Mouse (Mus musculus) intestine, embryonic 16.5 days (tissue): ENCODE data around the gene Dido1. TPM values are rescaled to one million over a fixed set of nuclear protein-coding genes. Genes with fewer than 3 reads are reported as not detected.

Experiments used
- ATAC-seq: fragments of 200-750 bp; cut with Nextera tagmentation; 2 replicates; pipeline ENCODE4 v1.8.0; 2017; ENCODE audit warnings: moderate TSS enrichment, moderate library complexity
- H3K27ac ChIP-seq: fragments of 300-500 bp; sonication (generic); 2 replicates; pipeline ENCODE4 v1.5.1; 2014; ENCODE audit warnings: mild to moderate bottlenecking, low read length
- H3K27me3 ChIP-seq: fragments of 300-500 bp; sonication (generic); replicated peaks from 2 replicates; pipeline ENCODE4 v1.6.1; 2014; ENCODE audit warnings: low read length, control low read depth, mixed read lengths; ENCODE audit not compliant: control insufficient read depth, insufficient read depth
- H3K36me3 ChIP-seq: fragments of 300-500 bp; sonication (generic); 2 replicates; pipeline ENCODE4 v1.6.1; 2014; ENCODE audit warnings: low read length, control low read depth; ENCODE audit not compliant: control insufficient read depth, insufficient read depth
- H3K4me1 ChIP-seq: fragments of 300-500 bp; sonication (generic); 2 replicates; pipeline ENCODE4 v1.6.1; 2014; ENCODE audit warnings: low read length, control low read depth, mixed read lengths; ENCODE audit not compliant: control insufficient read depth, insufficient read depth
- H3K4me2 ChIP-seq: fragments of 300-500 bp; sonication (generic); 2 replicates; pipeline ENCODE4 v1.6.1; 2014; ENCODE audit warnings: low read depth, low read length, control low read depth
- H3K4me3 ChIP-seq: fragments of 300-500 bp; sonication (generic); 2 replicates; pipeline ENCODE4 v1.5.1; 2014; ENCODE audit warnings: mild to moderate bottlenecking, low read length
- H3K9ac ChIP-seq: fragments of 300-500 bp; sonication (generic); 2 replicates; pipeline ENCODE4 v1.6.1; 2014; ENCODE audit warnings: low read depth, low read length
- H3K9me3 ChIP-seq: fragments of 300-500 bp; sonication (generic); 2 replicates; pipeline ENCODE4 v1.6.1; 2016; ENCODE audit warnings: low read length, control low read depth; ENCODE audit not compliant: control insufficient read depth
- WGBS: fragments of 180-500 bp; shearing (Covaris S2); extraction: QIAGEN DNeasy Blood & Tissue Kit; methylation state at CpG from one replicate; pipeline ENCODE4 v1.1.7; 2014; 5-methylcytosine and 5-hydroxymethylcytosine counted together
- polyA plus RNA-seq: library from polyadenylated mRNA; unstranded; fragments of >200 nt; fragmentation: Nextera tagmentation; extraction: Ambion mirVana; gene quantifications from 2 replicates; pipeline ENCODE4 v1.2.1, GENCODE M21; 2015

The Dido1 gene
- polyA plus RNA-seq, 1 experiment from 2014 or later = 17.0 TPM

GRCm38 (mm10) chr2:180643626-180644025 is 66.2 kb downstream of the Dido1 start:
- no peak overlapping the region for H3K4me2 ChIP-seq
- peaks cover 14% of the 10 kb centered on the region for H3K9me3 ChIP-seq
- no peak overlapping the region for H3K27ac ChIP-seq
- H3K36me3 ChIP-seq = no peaks in the 10 kb centered on the region
- no peaks in the 10 kb centered on the region for H3K4me1 ChIP-seq
- no peak overlapping the region for H3K4me3 ChIP-seq
- no peak for ATAC-seq
- H3K27me3 ChIP-seq = peaks cover 36% of the 10 kb centered on the region
- no peak overlapping the region for H3K9ac ChIP-seq

GRCm38 (mm10) chr2:180642555-180643260 is 67.1 kb downstream of the Dido1 start, which contains the start of gene Tcfl5:
Tcfl5 (minus strand) TSS chr2:180642708.
- Histone ChIP-seq H3K27me3 (peaks cover 36% of the 10 kb centered on the region), H3K4me2 (peak within 1 kb of the TSS; percentile 54), H3K9me3 (peaks cover 14% of the 10 kb centered on the region), H3K27ac (no peak within 1 kb of the TSS), H3K36me3 (no peaks in the 10 kb centered on the region), H3K4me3 (peak within 1 kb of the TSS; percentile 42), H3K9ac (no peak within 1 kb of the TSS), H3K4me1 (no peaks in the 10 kb centered on the region)
- 3% methylated on average over 46 of the region's 56 CpGs for WGBS
- 0 out of 2 replicates have a peak, but pooled peaks have one; percentile 3 for ATAC-seq

- ATAC-seq = peak; percentile 56
- peak overlapping the region; percentile 54 for H3K4me2 ChIP-seq
- 2% methylated on average over 100 of the region's 112 CpGs for WGBS
- no peaks in the 10 kb centered on the region for H3K4me1 ChIP-seq
- H3K4me3 ChIP-seq = peak overlapping the region; percentile 42
- H3K27ac ChIP-seq = no peak overlapping the region
- H3K9ac ChIP-seq = no peak overlapping the region
- H3K36me3 ChIP-seq = no peaks in the 10 kb centered on the region
- H3K27me3 ChIP-seq = peaks cover 36% of the 10 kb centered on the region
- peaks cover 14% of the 10 kb centered on the region for H3K9me3 ChIP-seq
Measured at GRCm38 (mm10) chr2:180641576-180642554, 67.9 kb downstream of the Dido1 start.

- H3K4me2 ChIP-seq = no peak overlapping the region
- H3K27me3 ChIP-seq = no peaks in the 10 kb centered on the region
- H3K36me3 ChIP-seq = no peaks in the 10 kb centered on the region
- no peak for ATAC-seq
- no peaks in the 10 kb centered on the region for H3K9me3 ChIP-seq
- H3K27ac ChIP-seq = no peak overlapping the region
- no peaks in the 10 kb centered on the region for H3K4me1 ChIP-seq
- H3K4me3 ChIP-seq = no peak overlapping the region
- WGBS = 73% methylated on average over 2 of the region's 2 CpGs
- H3K9ac ChIP-seq = no peak overlapping the region
Measured at GRCm38 (mm10) chr2:180611882-180612281, 97.9 kb downstream of the Dido1 start.

GRCm38 (mm10) chr2:180610283-180610682 is 99.5 kb downstream of the Dido1 start:
- no peak overlapping the region for H3K4me2 ChIP-seq
- no peaks in the 10 kb centered on the region for H3K4me1 ChIP-seq
- ATAC-seq = peak; percentile 66
- 63% methylated on average over 4 of the region's 4 CpGs for WGBS
- no peak overlapping the region for H3K9ac ChIP-seq
- H3K27me3 ChIP-seq = no peaks in the 10 kb centered on the region
- H3K4me3 ChIP-seq = no peak overlapping the region
- no peak overlapping the region for H3K27ac ChIP-seq
- H3K36me3 ChIP-seq = no peaks in the 10 kb centered on the region
- no peaks in the 10 kb centered on the region for H3K9me3 ChIP-seq

Other genes starting within 250 kb of the Dido1 start
- 1.9 and 2.1 TPM in 2 replicates for gene Ntsr1, start 210.0 kb downstream of the Dido1 start, polyA plus RNA-seq
- gene Mrgbp, start 128.7 kb downstream of the Dido1 start, polyA plus RNA-seq = 19.0 and 20.9 TPM in 2 replicates
- 36.6 and 37.5 TPM in 2 replicates for gene Ogfr, start 120.8 kb downstream of the Dido1 start, polyA plus RNA-seq
- 4.1 and 6.2 TPM in 2 replicates for gene Col9a3, start 112.2 kb downstream of the Dido1 start, polyA plus RNA-seq
- gene Tcfl5, start 67.3 kb downstream of the Dido1 start, polyA plus RNA-seq = 0.10 and 0.12 TPM in 2 replicates
- gene Gid8, start 118 bp upstream of the Dido1 start, polyA plus RNA-seq = 51.1 and 54.4 TPM in 2 replicates
- 5.4 and 6.3 TPM in 2 replicates for gene Slc17a9, start 15.3 kb upstream of the Dido1 start, polyA plus RNA-seq
- not detected in 2 replicates for gene Bhlhe23, start 66.9 kb upstream of the Dido1 start, polyA plus RNA-seq
- gene Ythdf1, start 210.9 kb upstream of the Dido1 start, polyA plus RNA-seq = 9.2 and 9.8 TPM in 2 replicates
- gene Birc7, start 219.0 kb upstream of the Dido1 start, polyA plus RNA-seq = 0.09 TPM in 1 of 2 replicates, not detected in the other
- gene Nkain4, start 244.7 kb upstream of the Dido1 start, polyA plus RNA-seq = 29.9 and 32.5 TPM in 2 replicates